Mouse (Mus musculus): ENCODE measurements around the gene Scarf1.

Gene Scarf1

DNA sequence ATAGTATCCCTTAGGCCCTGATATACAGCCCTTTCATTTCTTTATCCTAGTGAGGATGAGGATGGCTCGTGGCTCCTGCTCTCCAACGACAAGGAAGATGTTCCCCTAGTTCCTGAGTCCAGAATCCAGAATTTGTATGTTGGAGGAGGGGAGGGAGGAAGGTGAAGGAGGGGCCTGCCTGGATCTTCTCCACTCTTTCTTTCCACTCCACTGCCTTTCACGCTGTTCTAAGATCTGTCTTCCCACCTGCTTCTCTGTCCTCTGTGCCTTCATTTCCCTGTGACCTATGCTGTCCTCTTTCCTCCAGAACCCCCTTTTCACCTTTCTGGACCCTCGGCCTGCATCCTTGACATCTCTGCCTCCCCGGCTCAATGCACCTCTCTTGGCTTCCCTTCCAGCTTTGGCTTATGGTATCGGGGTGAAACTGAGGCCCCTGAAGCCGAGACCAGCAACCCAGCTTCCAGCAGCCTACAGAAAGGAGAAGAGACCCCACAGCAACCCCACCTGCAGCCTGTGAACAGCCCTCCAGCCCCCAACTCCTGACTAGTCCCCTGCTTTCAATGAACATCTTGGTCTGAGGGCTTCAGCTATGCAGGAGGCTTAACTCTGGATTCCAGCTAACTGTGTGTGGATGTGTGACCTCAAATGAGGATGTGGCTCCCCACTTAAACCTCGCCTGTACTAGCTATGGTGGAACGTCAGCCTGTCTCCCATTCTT lies 880 bp upstream of the Scarf1 start:
- in situ Hi-C loops (cut with MboI, MseI): no loop called here

DNA sequence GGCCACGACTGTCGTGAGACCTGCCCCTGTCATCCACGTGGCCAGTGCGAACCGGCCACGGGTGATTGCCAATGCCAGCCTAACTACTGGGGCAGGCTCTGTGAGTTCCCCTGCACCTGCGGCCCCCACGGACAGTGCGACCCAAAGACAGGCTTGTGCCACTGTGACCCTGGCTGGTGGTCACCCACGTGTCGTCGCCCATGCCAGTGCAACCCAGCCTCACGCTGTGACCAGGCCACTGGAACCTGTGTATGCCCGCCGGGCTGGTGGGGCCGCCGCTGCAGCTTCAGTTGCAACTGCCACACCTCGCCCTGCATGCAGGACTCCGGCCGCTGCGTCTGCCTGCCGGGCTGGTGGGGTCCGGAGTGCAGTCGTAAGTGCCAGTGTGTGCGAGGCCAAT lies 1.8 kb downstream of the Scarf1 start:
- in situ Hi-C loops (cut with MboI, MseI): no loop called here

DNA sequence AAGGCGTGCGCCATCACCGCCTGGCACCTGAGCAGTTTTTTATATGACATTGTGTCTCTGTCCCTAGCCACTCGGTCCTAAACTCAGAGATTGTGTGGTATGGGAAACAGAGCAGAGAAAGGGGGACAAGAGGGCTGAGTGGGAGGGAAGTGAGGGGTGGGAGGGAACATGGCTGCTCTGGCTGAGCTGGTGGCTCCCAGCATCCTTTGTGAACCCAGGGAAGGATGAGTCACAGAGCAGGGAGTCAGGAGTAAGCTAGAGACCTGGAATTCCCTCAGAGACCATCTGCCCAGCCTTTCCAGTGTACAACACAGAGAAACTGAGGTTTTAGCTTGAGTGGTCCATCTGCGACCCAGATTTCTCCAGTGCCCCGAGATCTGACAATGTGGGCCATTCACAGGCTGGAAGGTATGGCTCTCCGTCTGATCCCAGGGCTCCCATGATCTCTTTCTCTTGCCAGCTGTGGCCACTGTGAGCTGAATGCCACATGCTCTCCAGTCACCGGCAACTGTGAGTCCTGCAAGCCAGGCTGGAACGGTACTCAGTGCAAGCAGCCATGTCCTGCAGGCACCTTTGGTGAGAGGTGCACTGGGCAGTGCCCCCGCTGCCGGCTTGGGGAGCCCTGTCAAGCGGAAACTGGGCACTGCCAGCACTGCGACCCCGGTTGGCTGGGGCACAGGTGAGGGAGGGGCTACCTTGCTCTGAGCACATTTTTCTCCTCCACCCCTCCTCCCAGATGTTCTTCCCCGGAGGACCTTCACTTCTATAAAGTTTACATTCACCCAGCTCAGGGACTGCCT lies 6.7 kb downstream of the Scarf1 start:
- in situ Hi-C loops (cut with MboI, MseI): no loop called here

DNA sequence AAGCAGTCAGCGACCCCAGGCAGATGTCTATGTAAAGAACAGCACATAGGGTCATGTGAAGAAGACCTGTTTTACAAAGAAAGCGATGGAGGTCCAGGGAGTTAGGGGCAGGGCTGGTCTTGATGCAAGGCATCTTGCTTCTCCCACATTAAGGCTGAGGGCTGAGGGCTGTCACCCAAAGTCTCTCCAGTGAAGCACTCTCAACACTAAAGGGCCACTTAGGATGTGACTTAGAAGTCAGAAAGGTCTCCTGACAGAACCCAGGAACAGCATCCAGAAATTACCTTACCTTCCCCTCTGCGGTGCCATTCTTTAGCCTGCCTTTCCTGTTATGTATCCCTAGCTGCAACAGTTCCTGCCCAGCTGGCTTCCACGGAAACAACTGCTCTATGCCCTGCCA lies 8.3 kb downstream of the Scarf1 start:
- in situ Hi-C loops (cut with MboI, MseI): no loop called here

DNA sequence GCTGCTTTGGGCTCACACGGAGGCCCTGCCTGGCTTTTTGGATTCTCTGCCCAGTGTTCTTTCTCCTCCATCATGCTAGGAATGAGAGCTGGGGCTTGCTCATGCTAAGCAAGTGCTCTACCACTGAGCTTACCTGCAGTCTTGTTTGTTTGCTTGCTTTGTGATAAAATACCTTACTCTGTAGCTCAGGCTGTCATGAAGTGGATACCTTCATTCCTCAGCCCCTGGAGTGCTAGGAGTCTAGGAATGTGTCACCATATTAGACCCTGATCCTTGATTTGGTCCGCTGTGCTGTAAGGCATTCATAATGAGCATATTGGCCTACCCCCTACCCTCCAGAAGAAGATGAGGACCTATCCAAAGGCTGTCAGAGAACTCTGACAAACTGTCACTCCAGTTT lies 9.5 kb downstream of the Scarf1 start:
- in situ Hi-C loops (cut with MboI, MseI): no loop called here

DNA sequence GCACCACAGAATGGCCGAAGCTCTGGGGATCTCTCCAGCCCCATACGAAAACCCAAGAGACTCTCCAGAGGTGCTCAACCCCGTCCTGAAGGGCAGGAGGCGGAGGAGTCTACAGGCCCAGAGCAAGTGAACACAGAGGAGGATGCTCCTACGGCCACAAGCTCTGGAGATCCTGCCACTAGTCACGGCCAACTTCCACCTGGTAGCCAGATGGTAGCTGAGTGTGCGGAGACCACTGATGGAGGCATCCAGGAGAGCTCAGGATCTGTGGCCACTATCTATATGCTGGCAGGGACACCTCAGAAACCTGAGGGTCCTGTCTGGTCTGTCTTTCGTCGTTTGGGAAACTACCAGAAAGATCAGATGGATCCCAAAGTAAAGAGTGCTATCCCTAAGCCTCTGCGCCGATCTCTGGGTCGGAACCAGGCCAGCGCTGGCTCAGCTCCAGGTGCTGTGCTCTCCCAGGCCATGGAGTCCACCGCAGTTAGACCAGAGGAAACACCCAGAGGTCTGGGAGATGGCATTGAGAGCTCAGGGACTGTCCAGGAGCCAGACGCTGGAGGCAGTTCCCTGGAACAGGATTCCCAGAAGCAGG lies 12.3 kb downstream of the Scarf1 start:
- in situ Hi-C loops (cut with MboI, MseI): no loop called here

DNA sequence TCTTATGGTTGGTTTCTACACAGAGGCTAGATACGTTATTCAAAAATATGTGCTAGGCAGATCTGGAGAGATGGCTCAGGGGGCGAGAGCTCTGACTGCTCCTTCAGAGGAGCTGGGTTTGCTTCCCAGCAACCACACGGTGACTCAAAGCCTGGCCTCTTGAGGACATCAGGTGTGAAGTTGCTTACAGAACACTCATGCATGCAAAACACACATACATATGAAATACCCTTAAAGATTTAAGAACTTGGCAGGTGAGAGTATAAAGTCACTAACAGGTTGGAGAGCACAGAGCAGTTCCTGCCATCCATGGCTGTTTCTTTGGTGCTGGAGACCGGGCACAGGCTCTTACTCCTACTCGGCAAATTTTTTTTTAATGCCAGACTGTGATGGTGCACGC lies 13.6 kb downstream of the Scarf1 start:
- in situ Hi-C loops (cut with MboI, MseI): no loop called here

DNA sequence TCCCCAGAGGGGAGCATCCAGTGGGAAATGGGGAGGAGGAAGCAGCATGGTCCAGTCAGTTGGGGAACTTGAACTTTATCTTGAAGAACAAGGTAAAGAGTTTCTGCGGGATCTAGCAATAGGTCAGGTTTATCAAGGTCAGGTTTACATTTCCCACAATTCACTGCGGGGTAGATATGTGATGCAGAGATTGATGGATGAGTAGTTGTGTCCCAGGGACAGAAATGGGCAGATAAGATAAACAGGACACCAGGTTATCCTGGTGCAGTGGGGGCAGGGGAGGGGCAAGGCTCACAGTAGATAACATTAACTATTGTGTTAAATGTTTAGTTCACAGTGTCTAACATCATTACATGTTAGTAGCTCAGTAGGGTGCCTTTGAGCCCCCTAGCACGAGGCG lies 16.4 kb downstream of the Scarf1 start:
- in situ Hi-C loops (cut with MboI, MseI): loop anchor here (5.0 to 10.0 kb wide), 2 partner anchors 43 to 205 kb away; partner anchors contain the start of gene Ywhae

DNA sequence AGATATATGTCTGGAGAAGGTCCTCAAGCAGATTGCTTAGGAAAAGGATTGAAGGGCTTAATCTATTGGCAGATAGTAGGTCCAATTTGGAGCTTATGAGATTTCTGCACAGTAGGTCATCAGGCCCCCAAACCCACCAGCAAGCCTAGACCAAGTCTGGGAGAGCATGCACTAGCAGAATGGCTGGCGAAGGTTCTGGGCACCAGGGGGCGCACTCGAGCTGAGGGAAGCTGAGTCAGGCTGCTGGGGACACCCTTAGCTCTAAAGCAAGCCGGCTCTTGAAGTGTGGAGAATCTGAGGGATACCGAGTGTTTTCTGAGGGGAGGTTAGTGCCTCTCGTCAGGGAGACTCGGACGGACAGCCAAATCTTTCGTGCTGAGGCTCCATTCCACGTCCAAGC lies 17.0 kb downstream of the Scarf1 start:
- in situ Hi-C loops (cut with MboI, MseI): loop anchor here (5.0 to 10.0 kb wide), 2 partner anchors 42 to 204 kb away; partner anchors contain the start of gene Ywhae

DNA sequence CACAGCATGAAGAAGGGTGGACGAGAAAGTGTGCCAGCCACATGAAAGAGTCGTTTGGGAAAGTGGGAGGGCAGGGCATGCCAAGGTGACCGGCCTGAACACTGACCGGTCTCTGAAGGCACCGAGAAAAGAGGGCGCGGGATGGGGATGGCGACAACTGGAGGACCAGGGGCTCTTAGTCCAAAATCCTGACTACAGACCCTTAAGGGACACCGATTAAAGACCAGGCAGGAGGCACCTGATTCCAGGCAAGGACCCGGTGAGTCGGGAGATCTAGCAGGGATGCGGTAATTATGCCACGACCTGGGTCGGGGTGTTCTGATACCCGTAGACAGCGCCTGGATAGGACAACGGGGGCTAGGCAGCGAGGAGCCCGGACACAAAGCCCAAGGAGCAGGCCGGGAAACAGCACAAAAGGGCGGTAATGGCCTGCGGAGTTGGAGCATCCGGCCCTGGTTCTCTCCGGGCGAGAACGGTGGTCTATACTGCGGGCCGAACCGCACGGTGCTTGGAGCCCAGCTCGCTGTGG lies 17.6 kb downstream of the Scarf1 start:
- in situ Hi-C loops (cut with MboI, MseI): loop anchor here (5.0 to 10.0 kb wide), 2 partner anchors 41 to 204 kb away; partner anchors contain the start of gene Ywhae

DNA sequence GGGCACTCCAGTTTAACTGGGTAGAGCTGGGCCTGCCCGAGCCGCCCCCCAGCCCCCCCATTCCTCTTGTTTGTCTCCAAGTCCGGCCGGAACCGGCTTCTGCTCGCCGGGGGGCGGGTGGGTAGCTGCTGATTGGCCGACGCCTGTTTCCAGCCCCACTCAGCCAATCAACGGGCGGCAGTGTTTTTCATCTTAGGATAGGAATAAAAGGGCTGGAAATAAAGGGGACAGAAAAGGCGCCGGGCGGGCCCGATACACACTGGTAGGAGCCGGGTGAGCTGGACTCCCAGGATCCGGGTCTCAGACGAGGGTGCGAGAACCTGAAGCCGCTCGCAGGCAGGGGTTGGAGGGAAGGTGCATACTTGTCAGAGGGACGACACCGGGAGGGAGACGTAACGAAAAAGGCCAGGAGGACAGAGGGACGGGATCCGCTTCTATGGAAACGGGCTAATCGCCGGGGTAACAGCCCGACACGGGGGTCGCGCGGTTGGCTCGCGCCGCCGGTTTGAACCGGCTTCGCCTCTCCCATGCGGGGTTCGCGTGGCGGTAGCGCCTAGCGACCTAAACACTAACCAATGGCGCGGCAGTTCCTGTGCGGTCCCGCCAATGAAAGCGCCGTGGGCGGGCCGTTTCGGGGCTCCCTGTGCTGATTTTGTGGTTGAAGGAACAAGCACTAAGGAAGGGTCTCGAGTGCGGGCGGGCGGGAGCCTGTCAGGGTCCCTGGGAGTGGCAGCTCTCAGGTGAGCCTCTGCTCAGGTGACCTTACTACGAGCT lies 18.3 kb downstream of the Scarf1 start, which contains the start of gene Slc43a2:
Slc43a2 (plus strand) TSS at position 226 of the 774 bp plus-strand sequence.
- in situ Hi-C loops (cut with MboI, MseI): loop anchor here (5.0 to 10.0 kb wide), 2 partner anchors 41 to 203 kb away; partner anchors contain the start of gene Ywhae

DNA sequence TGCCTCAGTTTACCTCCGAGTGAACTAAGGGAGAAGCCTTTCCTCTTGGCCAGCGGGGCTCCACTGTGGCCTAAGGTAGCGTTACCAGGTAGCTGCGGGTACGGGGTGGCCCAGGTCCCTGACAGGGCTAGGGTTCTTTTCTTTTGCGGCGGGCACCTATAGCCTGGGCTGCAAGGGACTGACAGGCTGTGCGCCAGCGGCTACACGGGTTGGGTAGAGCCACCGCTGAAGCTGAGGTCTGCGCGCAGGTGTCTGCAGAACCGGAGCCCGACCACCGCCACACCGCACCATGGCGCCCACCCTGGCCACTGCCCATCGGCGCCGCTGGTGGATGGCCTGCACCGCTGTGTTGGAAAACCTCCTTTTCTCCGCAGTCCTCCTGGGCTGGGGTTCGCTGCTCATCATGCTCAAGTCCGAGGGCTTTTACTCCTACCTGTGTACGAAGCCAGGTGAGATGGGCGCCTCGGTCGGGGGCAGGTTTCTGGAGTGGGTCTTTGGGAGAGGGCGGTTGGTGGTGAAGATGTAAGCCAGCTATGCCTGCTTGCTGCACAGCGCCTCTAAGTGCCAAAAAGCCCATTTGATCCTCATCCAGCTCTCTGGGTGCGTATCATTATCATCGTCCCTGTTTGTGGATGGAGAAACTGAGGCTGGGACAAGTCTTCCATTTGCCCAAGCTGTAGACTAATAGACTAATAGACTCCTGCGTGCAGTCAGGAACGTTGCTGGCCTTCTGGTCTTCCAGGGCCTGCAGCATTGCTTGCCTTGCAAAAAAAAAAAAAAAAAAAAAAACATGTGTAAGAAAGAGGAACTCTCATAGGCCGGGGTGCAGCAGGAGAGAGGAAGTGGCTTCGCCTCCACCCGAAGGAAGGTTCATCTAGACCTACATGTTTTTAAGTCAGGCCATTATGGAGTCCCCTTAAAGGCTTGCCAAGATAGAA lies 19.3 kb downstream of the Scarf1 start:
- in situ Hi-C loops (cut with MboI, MseI): loop anchor here (5.0 to 10.0 kb wide), 2 partner anchors 40 to 202 kb away; partner anchors contain the start of gene Ywhae

DNA sequence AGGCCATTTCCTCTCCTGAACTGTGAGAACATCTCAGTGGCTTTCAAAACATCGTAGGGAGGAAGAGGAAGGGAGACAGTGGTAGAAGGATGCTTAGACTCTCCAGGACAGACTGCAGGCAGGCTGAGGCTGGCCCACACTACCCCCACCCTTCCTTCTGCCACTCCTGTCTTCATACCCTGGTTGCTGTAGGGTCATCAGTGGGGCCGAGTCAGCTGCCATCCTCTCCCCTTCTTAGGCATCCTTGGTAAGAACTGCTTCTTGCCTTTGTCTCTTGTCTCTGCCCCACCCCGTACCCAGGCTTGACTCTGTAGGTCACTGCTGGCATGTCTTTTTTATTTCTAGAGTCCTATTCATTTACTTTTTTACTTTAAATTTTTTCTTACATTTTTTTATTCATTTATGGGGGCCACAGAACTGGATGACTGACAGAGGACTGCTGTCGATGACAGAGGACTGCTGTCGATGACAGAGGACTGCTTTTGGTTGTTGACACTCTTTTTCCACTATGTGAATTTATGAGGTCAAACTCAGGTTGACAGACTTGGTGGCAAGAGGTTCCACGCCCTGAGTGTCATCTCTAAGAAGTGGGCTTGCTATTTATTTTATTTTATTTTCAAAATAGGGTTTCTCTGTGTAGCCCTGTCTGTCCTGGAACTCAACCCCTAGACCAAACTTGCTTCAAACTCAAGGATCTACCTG lies 20.1 kb downstream of the Scarf1 start:
- in situ Hi-C loops (cut with MboI, MseI): loop anchor here (5.0 to 10.0 kb wide), 2 partner anchors 39 to 201 kb away; partner anchors contain the start of gene Ywhae

DNA sequence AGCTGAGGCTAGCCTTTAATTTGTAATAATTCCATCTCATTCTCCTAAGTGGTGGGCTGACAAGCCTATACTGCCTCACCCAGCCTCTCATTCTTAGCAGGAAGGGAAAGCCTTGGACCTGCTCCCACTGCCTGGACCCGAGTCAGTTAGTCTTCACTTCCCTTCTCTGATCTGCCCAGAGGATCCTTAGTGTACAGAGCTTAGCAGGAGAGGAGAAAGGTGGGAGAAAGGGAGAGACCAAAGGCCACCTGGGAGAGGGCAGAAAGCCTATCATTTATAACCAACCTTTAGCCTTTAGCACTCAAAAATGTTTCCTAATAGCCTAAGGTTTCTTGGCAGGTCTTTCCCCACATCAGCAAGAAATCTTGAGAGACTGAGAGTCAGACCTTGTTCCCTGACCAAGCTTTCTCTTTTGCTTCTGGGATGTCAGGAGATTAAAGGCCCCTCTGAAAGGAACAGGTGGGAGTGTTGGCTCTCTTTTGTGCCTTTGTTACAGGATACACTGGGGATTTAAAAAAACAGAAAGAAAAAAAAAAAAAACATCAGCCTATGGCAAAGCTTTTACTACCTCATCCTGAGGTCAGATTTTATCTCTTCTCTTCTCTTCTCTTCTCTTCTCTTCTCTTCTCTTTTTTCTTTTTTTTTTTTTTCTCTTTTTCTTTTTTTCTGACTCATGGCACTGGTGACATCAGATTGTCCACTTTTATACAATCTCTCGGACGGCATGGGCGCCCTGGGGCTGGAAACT lies 21.1 kb downstream of the Scarf1 start:
- in situ Hi-C loops (cut with MboI, MseI): loop anchor here (5.0 to 10.0 kb wide), 2 partner anchors 38 to 200 kb away; partner anchors contain the start of gene Ywhae

DNA sequence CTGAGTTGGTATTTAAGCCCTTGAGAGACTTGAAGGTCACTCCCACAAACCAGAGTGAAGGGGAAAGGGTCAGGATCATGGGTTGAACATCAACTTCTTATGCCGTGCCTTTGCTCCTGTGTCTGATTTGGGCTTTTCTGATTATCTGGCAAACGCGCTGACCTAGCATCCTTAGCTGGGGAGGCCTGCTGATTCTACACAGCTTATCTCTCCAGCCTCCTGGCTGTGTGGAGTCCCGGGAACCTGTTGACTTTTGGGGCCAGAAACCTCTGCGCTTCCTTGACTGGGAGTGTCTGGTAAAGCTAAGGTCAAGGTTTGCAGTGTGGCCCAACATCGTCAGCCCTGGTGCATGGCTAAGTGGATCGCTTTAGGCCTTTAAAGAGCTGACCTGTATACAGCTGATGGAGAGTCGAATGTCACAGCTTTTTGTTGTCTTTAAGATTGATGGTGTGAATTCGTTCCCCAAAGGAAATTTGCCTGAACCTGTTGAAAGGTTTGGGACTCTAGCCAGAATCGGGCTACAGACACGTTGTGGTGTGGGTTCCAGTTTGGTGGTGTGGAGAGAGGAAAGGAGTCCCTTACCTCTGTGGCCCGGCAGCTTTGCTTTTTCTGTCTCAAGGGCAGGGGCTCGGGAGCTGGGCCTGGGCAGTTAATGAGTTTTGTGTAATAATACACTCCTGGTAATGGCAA lies 21.9 kb downstream of the Scarf1 start:
- in situ Hi-C loops (cut with MboI, MseI): loop anchor here (10.0 kb wide), 1 partner anchor 200 kb away; the partner anchor contains the start of gene Ywhae

DNA sequence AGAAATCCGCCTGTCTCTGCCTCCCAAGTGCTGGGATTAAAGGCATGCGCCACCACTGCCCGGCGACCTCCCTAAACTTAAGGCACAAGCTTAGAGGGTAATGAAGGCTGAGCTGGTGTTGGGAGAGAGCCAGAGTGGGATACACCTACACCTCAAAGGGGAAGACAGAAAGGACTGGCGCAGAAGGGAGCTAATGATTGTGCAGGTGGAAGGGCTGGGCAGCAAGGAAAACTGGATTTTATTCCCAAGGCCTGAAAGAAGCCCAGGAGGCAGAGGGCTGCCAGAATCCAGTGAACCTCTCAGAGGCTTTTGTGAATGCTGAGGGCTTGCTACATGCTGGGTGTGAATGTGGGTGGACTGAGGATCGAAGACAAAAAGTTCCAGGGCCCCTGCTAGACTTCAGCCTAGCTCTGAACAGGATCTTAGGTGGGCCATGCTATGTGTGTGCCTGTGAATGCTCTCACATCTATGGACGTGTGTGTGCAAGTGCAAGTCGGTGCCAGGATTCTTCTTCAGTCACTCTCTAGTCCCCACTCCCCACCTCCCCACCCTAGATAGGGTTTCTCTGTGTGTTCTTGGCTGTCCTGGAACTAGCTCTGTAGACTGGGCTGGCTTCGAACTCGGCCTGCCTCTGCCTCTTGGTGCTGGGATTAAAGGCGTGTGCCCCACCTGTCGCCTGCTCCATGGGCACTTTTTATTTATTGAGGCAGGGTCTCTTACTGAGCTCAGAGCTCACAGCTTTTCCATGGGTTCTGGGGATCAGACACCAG lies 23.1 kb downstream of the Scarf1 start:
- in situ Hi-C loops (cut with MboI, MseI): loop anchor here (10.0 kb wide), 1 partner anchor 198 kb away; the partner anchor contains the start of gene Ywhae

DNA sequence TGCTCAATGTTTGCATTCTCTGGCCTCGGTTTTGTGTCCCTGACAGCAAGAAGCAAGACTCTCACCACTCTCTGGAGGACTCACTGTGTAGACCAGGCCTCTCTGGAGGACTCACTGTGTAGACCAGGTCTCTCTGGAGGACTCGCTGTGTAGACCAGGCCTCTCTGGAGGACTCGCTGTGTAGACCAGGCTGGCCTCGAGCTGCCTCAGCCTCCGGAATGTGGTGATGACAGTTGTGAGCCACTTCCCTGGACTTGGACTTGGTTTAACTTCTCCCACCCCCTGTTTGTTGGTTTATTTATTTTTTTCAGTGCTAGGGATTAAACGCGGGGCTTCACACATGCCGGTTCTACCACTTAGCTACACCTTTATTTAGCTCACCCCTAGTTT lies 23.7 kb downstream of the Scarf1 start:
- in situ Hi-C loops (cut with MboI, MseI): loop anchor here (10.0 kb wide), 1 partner anchor 198 kb away; the partner anchor contains the start of gene Ywhae

Measured in T-helper 1 cell (primary cell).